Mouse (Mus musculus) midbrain, embryonic 14.5 days (tissue): ENCODE results near the gene Med27. TPM values are rescaled to one million over a fixed set of nuclear protein-coding genes. Genes with fewer than 3 reads are reported as not detected.
A peak's percentile ranks its signal among the peaks of the same experiment; 100 is the strongest.

Experiments used
- ATAC-seq: fragments of 200-750 bp; cut with Nextera tagmentation; 2 replicates; pipeline ENCODE4 v1.8.0; 2017; ENCODE audit warnings: moderate number of reproducible peaks, moderate library complexity; ENCODE audit not compliant: low FRiP score, low TSS enrichment
- DNase-seq: peaks from one replicate; pipeline ENCODE4 v3.0.0-alpha.2; 2015
- H3K27ac ChIP-seq: fragments of 300-500 bp; sonication (generic); replicated peaks from 2 replicates; pipeline ENCODE4 v1.5.1; 2014; ENCODE audit warnings: mild to moderate bottlenecking, low read depth, low read length, moderate library complexity
- H3K27me3 ChIP-seq: fragments of 300-500 bp; sonication (generic); 2 replicates; pipeline ENCODE4 v1.6.1; 2014; ENCODE audit warnings: low read length, control low read depth, mixed read lengths; ENCODE audit not compliant: control insufficient read depth, insufficient read depth
- H3K36me3 ChIP-seq: fragments of 300-500 bp; sonication (generic); 2 replicates; pipeline ENCODE4 v1.6.1; 2014; ENCODE audit warnings: low read length, control low read depth; ENCODE audit not compliant: control insufficient read depth, insufficient read depth
- H3K4me1 ChIP-seq: fragments of 300-500 bp; sonication (generic); 2 replicates; pipeline ENCODE4 v1.6.1; 2014; ENCODE audit warnings: mild to moderate bottlenecking, antibody characterized with exemption, low read length, control low read depth; ENCODE audit not compliant: control insufficient read depth, insufficient read depth
- H3K4me2 ChIP-seq: fragments of 300-500 bp; sonication (generic); 2 replicates; pipeline ENCODE4 v1.6.1; 2014; ENCODE audit warnings: mild to moderate bottlenecking, low read length, moderate library complexity
- H3K4me3 ChIP-seq: fragments of 300-500 bp; sonication (generic); replicated peaks from 2 replicates; pipeline ENCODE4 v1.5.1; 2014; ENCODE audit warnings: low read depth, low read length
- H3K9ac ChIP-seq: fragments of 300-500 bp; sonication (generic); replicated peaks from 2 replicates; pipeline ENCODE4 v1.6.1; 2014; ENCODE audit warnings: mild to moderate bottlenecking, low read length, moderate library complexity
- H3K9me3 ChIP-seq: fragments of 300-500 bp; sonication (generic); 2 replicates; pipeline ENCODE4 v1.6.1; 2016; ENCODE audit warnings: low read length, control low read depth, mixed read lengths; ENCODE audit not compliant: control insufficient read depth
- WGBS: fragments of 180-500 bp; shearing (Covaris S2); extraction: QIAGEN DNeasy Blood & Tissue Kit; methylation state at CpG from one replicate; pipeline ENCODE4 v1.1.7; 2014; 5-methylcytosine and 5-hydroxymethylcytosine counted together
- polyA plus RNA-seq: library from polyadenylated mRNA; unstranded; fragments of >200 nt; fragmentation: Nextera tagmentation; extraction: Ambion mirVana; gene quantifications from 2 replicates; pipeline ENCODE4 v1.2.1, GENCODE M21; 2014

Med27 gene
- polyA plus RNA-seq, 1 experiment from 2014 or later, result 81.0 TPM

- no peaks in the 10 kb centered on the region for H3K36me3 ChIP-seq
- H3K27ac ChIP-seq, result no peak overlapping the region
- no peak overlapping the region for H3K9ac ChIP-seq
- H3K4me3 ChIP-seq, result no peak overlapping the region
- no peak for DNase-seq
- WGBS, result 90% methylated on average over 1 of the region's 1 CpGs
- no peaks in the 10 kb centered on the region for H3K27me3 ChIP-seq
- no peaks in the 10 kb centered on the region for H3K4me1 ChIP-seq
- H3K9me3 ChIP-seq, result no peaks in the 10 kb centered on the region
- no peak overlapping the region for H3K4me2 ChIP-seq
- ATAC-seq, result no peak
Observed at GRCm38 (mm10) chr2:29338396-29338795, 8.2 kb upstream of the Med27 start.

- H3K36me3 ChIP-seq, result peaks cover 15% of the 10 kb centered on the region
- H3K27me3 ChIP-seq, result no peaks in the 10 kb centered on the region
- no peak overlapping the region for H3K9ac ChIP-seq
- H3K9me3 ChIP-seq, result no peaks in the 10 kb centered on the region
- peaks cover 5% of the 10 kb centered on the region; the same call in 1 of the 2 replicates for H3K4me1 ChIP-seq
- DNase-seq, result peak; percentile 8
- WGBS, result 43% methylated on average over 9 of the region's 9 CpGs
- H3K4me3 ChIP-seq, result no peak overlapping the region
- H3K27ac ChIP-seq, result no peak overlapping the region
- no peak overlapping the region for H3K4me2 ChIP-seq
- no peak for ATAC-seq
Observed at GRCm38 (mm10) chr2:29358696-29359375, 12.2 kb downstream of the Med27 start.

- 81% methylated on average over 3 of the region's 3 CpGs for WGBS
Observed at GRCm38 (mm10) chr2:29360956-29361355, 14.3 kb downstream of the Med27 start.

GRCm38 (mm10) chr2:29365000-29365695 lies 18.5 kb downstream of the Med27 start:
- Histone ChIP-seq H3K9me3 (no peaks in the 10 kb centered on the region), H3K4me2 (no peak overlapping the region), H3K4me3 (no peak overlapping the region), H3K27me3 (no peaks in the 10 kb centered on the region), H3K9ac (no peak overlapping the region), H3K36me3 (0 out of 2 replicates have a peak, but pooled peaks cover 3% of the 10 kb centered on the region), H3K4me1 (peaks cover 9% of the 10 kb centered on the region), H3K27ac (no peak overlapping the region)
- DNase-seq (no peak), ATAC-seq (no peak)
- WGBS, result 86% methylated on average over 8 of the region's 8 CpGs

More at GRCm38 (mm10) chr2:29360956-29361355, 14.3 kb downstream of the Med27 start:
- H3K4me1 ChIP-seq, result peaks cover 5% of the 10 kb centered on the region; the same call in 1 of the 2 replicates
- no peak overlapping the region for H3K4me2 ChIP-seq
- H3K36me3 ChIP-seq, result 0 out of 2 replicates have a peak, but pooled peaks cover 4% of the 10 kb centered on the region
- DNase-seq (no peak), ATAC-seq (no peak)
- no peaks in the 10 kb centered on the region for H3K9me3 ChIP-seq
- no peak overlapping the region for H3K9ac ChIP-seq
- H3K27ac ChIP-seq, result no peak overlapping the region
- no peak overlapping the region for H3K4me3 ChIP-seq
- no peaks in the 10 kb centered on the region for H3K27me3 ChIP-seq

- ATAC-seq (no peak), DNase-seq (no peak)
- no peaks in the 10 kb centered on the region for H3K9me3 ChIP-seq
- H3K4me3 ChIP-seq, result no peak overlapping the region
- peak overlapping the region; percentile 2; the same call in 1 of the 2 replicates for H3K27ac ChIP-seq
- H3K9ac ChIP-seq, result no peak overlapping the region
- H3K27me3 ChIP-seq, result no peaks in the 10 kb centered on the region
- WGBS, result 57% methylated on average over 5 of the region's 5 CpGs
- peaks cover 9% of the 10 kb centered on the region for H3K4me1 ChIP-seq
- H3K4me2 ChIP-seq, result no peak overlapping the region
- no peaks in the 10 kb centered on the region for H3K36me3 ChIP-seq
Observed at GRCm38 (mm10) chr2:29368730-29369129, 22.1 kb downstream of the Med27 start.

GRCm38 (mm10) chr2:29372176-29372575 lies 25.6 kb downstream of the Med27 start:
- no peaks in the 10 kb centered on the region for H3K9me3 ChIP-seq
- H3K27ac ChIP-seq, result no peak overlapping the region
- peaks cover 9% of the 10 kb centered on the region for H3K4me1 ChIP-seq
- 71% methylated on average over 5 of the region's 5 CpGs for WGBS
- no peaks in the 10 kb centered on the region for H3K36me3 ChIP-seq
- no peaks in the 10 kb centered on the region for H3K27me3 ChIP-seq
- ATAC-seq, result no peak
- H3K9ac ChIP-seq, result no peak overlapping the region
- H3K4me3 ChIP-seq, result no peak overlapping the region
- H3K4me2 ChIP-seq, result no peak overlapping the region
- no peak for DNase-seq

- no peak; the same call in 1 of the 2 replicates for ATAC-seq
- no peaks in the 10 kb centered on the region for H3K36me3 ChIP-seq
- peaks cover 8% of the 10 kb centered on the region; the same call in 1 of the 2 replicates for H3K4me1 ChIP-seq
- no peak overlapping the region for H3K9ac ChIP-seq
- H3K4me3 ChIP-seq, result no peak overlapping the region
- 12% methylated on average over 4 of the region's 4 CpGs for WGBS
- peak; percentile 47 for DNase-seq
- H3K4me2 ChIP-seq, result no peak overlapping the region
- H3K27ac ChIP-seq, result 0 out of 2 replicates have a peak overlapping the region, but pooled peaks have one; percentile 10
- no peaks in the 10 kb centered on the region for H3K27me3 ChIP-seq
- H3K9me3 ChIP-seq, result no peaks in the 10 kb centered on the region
Observed at GRCm38 (mm10) chr2:29381683-29382082, 35.1 kb downstream of the Med27 start.

- Histone ChIP-seq H3K9ac (no peak overlapping the region), H3K27me3 (no peaks in the 10 kb centered on the region), H3K36me3 (no peaks in the 10 kb centered on the region), H3K4me2 (no peak overlapping the region), H3K4me1 (peaks cover 15% of the 10 kb centered on the region; the same call in 1 of the 2 replicates), H3K9me3 (no peaks in the 10 kb centered on the region), H3K4me3 (no peak overlapping the region), H3K27ac (no peak overlapping the region)
- ATAC-seq (no peak), DNase-seq (no peak)
- 93% methylated on average over 4 of the region's 4 CpGs for WGBS
Observed at GRCm38 (mm10) chr2:29382583-29382982, 36.0 kb downstream of the Med27 start.
